Mouse (Mus musculus): ENCODE results near the gene Sumf1.

Sumf1 gene

DNA sequence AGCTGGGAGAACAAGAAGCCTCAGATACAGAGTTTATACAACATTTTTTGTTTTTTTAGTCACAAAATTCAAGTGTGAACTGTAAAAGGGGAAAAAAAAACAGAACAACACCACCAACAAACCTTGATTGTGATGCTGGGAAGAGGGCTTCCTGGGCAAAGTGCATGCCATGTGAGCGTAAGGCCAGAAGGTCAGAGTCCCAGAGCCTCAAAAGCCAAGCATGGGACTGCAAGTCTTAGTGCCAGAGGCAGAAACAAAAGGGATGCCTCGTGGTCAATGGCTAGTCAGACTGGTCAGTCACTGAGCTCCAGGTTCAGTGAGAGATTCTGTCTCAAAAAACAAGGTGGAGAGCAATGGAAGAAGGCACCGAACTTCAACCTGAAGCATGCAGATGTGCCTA is 92.7 kb downstream of the Sumf1 start:
- no peak for DNase-seq (ENCODE audit: low spot score)

DNA sequence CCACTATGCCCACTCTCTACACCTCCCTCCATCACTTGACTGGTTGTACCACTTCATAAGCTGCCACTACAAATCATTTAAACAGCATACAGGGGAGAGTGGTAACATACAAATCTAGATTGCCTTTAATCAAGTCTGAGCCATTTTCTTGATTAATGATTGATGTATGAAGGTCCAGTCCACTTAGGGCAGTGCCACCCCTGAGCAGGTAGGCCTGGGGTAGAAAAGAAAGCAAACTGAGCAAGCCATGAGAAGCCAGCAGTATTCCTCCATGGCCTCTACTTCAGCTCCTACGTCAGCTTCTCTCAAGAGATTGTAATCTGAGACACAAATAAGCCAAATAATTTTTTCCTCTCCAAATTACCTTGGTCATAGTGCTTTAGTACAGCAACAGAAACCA is 94.1 kb downstream of the Sumf1 start:
- DNase-seq (ENCODE audit: low spot score), result no peak

DNA sequence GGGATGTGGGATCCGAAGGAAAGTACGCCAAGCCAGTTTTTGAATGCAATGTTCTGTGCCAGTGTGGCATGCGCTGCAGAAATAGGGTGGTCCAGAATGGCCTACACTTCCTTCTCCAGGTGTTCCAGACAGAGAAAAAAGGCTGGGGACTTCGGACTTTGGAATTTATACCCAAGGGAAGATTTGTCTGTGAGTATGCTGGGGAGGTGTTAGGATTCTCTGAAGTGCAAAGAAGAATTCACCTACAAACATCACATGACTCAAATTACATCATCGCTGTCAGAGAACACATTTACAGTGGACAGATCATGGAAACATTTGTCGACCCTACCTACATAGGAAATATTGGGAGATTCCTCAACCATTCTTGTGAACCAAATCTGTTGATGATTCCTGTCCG is 109.5 kb downstream of the Sumf1 start:
- DNase-seq (ENCODE audit: low spot score), result no peak

GRCm38 (mm10) chr6:108074624-108075023 is 110.8 kb downstream of the Sumf1 start:
- DNase-seq (ENCODE audit: low spot score), result no peak

DNA sequence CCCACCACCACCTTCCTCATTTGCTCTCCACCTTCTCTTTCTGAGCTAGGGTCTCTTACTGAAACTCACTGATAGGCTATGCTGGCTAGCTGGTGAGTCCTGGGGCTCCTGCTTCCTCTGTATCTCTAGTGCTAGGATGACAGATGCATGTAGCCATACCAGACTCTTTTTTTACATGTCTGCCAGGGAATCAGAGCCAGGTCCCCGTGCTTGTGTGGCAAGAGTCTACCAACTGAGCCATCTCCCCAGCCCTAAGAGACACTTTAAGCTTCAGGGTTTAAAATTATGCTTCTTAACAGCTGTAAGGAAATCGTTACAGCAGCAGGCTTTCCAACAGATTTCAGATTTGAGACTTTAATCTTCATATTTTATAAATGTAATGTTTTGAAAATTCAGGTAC is 111.5 kb downstream of the Sumf1 start:
- no peak for DNase-seq (ENCODE audit: low spot score)

- no peak for DNase-seq (ENCODE audit: low spot score)
Observed at GRCm38 (mm10) chr6:108073071-108073470, 112.3 kb downstream of the Sumf1 start.

GRCm38 (mm10) chr6:108070947-108071346 is 114.4 kb downstream of the Sumf1 start:
- DNase-seq (ENCODE audit: low spot score), result no peak

- peak; percentile 86 for DNase-seq (ENCODE audit: low spot score)
Observed at GRCm38 (mm10) chr6:108065583-108065982, 119.8 kb downstream of the Sumf1 start.

- DNase-seq (ENCODE audit: low spot score), result peak; percentile 96
Observed at GRCm38 (mm10) chr6:108064918-108065526, 120.4 kb downstream of the Sumf1 start, which contains the start of gene Setmar. Gene Setmar (plus strand): TSS chr6:108065045.

DNA sequence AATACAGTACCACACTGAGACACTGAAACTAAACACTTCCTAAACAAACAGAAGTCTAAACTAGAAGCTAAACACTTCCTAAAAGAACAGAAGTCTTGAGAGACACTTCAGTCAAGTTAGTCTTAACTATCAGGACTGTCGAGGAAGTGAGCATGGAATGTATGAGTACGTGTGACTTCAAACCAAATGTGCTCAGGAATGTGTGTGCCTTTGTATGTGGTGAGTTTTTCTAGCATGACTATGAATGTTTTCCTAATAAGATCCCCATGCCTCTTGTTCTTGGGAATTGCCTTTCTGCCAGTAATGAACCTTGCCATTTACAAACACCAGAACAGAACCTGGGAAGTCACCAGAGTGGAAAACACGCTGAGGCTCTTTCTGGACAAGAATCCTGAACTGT is 124.3 kb downstream of the Sumf1 start:
- no peak for DNase-seq (ENCODE audit: low spot score)

DNA sequence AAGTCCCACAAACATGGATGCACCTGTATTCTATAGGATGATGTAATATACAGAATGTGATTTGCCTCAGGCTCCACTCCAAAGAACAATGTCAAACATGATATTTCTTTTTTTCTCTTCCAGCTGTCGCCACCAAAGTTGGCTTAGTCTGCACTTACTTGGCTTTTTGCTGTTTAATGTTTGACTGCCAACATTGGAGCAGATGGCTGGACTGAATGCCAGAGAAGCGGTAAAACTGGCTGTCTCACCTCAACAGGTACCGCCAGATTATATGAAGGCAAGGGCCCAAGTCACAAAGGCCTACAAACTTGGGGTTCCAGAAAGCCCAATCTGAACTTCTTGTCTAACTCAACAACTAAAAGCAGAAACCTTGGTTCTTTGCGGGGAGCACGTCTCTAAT is 127.3 kb downstream of the Sumf1 start:
- DNase-seq (ENCODE audit: low spot score), result no peak

GRCm38 (mm10) chr6:108057353-108057752 is 128.0 kb downstream of the Sumf1 start:
- DNase-seq (ENCODE audit: low spot score), result no peak

Data from lung, postnatal 25 days (tissue).